Mouse (Mus musculus) neural tube, embryonic 14.5 days (tissue): Measurements from ENCODE around the gene Guk1. TPM values are rescaled to one million over a fixed set of nuclear protein-coding genes. Genes with fewer than 3 reads are reported as not detected.

Experiments
- ATAC-seq: fragments of 200-750 bp; cut with Nextera tagmentation; 2 replicates; pipeline ENCODE4 v1.8.0; 2017; ENCODE audit warnings: low read depth, mild to moderate bottlenecking, moderate TSS enrichment, moderate library complexity
- H3K27ac ChIP-seq: fragments of 300-500 bp; sonication (generic); 2 replicates; pipeline ENCODE4 v1.5.1; 2014; ENCODE audit warnings: low read depth, mild to moderate bottlenecking, control low read depth, low read length, moderate library complexity, mixed read lengths
- H3K27me3 ChIP-seq: fragments of 300-500 bp; sonication (generic); 2 replicates; pipeline ENCODE4 v1.6.1; 2014; ENCODE audit warnings: low read length; ENCODE audit not compliant: control insufficient read depth, insufficient read depth
- H3K36me3 ChIP-seq: fragments of 300-500 bp; sonication (generic); 2 replicates; pipeline ENCODE4 v1.6.1; 2014; ENCODE audit warnings: low read length, mixed read lengths; ENCODE audit not compliant: control insufficient read depth, insufficient read depth
- H3K4me1 ChIP-seq: fragments of 300-500 bp; sonication (generic); 2 replicates; pipeline ENCODE4 v1.6.1; 2014; ENCODE audit warnings: low read length; ENCODE audit not compliant: control insufficient read depth, insufficient read depth
- H3K4me2 ChIP-seq: fragments of 300-500 bp; sonication (generic); 2 replicates; pipeline ENCODE4 v1.6.1; 2014; ENCODE audit warnings: mild to moderate bottlenecking, low read depth, low read length, control low read depth
- H3K4me3 ChIP-seq: fragments of 300-500 bp; sonication (generic); 2 replicates; pipeline ENCODE4 v1.5.1; 2014; ENCODE audit warnings: low read depth, low read length, control low read depth, mixed read lengths
- H3K9ac ChIP-seq: fragments of 300-500 bp; sonication (generic); replicated peaks from 2 replicates; pipeline ENCODE4 v1.6.1; 2014; ENCODE audit warnings: low read depth, mild to moderate bottlenecking, control low read depth, low read length, mixed read lengths
- H3K9me3 ChIP-seq: fragments of 300-500 bp; sonication (generic); 2 replicates; pipeline ENCODE4 v1.6.1; 2016; ENCODE audit warnings: low read length; ENCODE audit not compliant: control insufficient read depth
- WGBS: fragments of 180-500 bp; shearing (Covaris S2); extraction: QIAGEN DNeasy Blood & Tissue Kit; methylation state at CpG from one replicate; pipeline ENCODE4 v1.1.7; 2014; 5-methylcytosine and 5-hydroxymethylcytosine counted together
- polyA plus RNA-seq: library from polyadenylated mRNA; unstranded; fragments of >200 nt; fragmentation: Nextera tagmentation; extraction: Ambion mirVana; gene quantifications from 2 replicates; pipeline ENCODE4 v1.2.1, GENCODE M21; 2014

Guk1 gene
- polyA plus RNA-seq, 1 experiment from 2014 or later: 266 TPM

GRCm38 (mm10) chr11:59226787-59227603 is 35.0 kb upstream of the Guk1 start:
- H3K4me3 ChIP-seq: peak overlapping the region; percentile 100
- peak overlapping the region; percentile 98 for H3K9ac ChIP-seq
- peak overlapping the region; percentile 93; the same call in 1 of the 2 replicates for H3K27ac ChIP-seq
- WGBS: 6% methylated on average over 21 of the region's 21 CpGs
- no peaks in the 10 kb centered on the region for H3K36me3 ChIP-seq
- no peaks in the 10 kb centered on the region for H3K27me3 ChIP-seq
- ATAC-seq: no peak
- H3K4me1 ChIP-seq: peaks cover 28% of the 10 kb centered on the region
- no peaks in the 10 kb centered on the region for H3K9me3 ChIP-seq
- peak overlapping the region; percentile 93 for H3K4me2 ChIP-seq

- ATAC-seq: no peak
- H3K4me3 ChIP-seq: peak overlapping the region; percentile 100
- H3K9me3 ChIP-seq: no peaks in the 10 kb centered on the region
- no peaks in the 10 kb centered on the region for H3K27me3 ChIP-seq
- no peaks in the 10 kb centered on the region for H3K36me3 ChIP-seq
- H3K4me2 ChIP-seq: peak overlapping the region; percentile 93
- no peak overlapping the region for H3K27ac ChIP-seq
- 74% methylated on average over 3 of the region's 3 CpGs for WGBS
- peaks cover 28% of the 10 kb centered on the region for H3K4me1 ChIP-seq
- H3K9ac ChIP-seq: 0 out of 2 replicates have a peak overlapping the region, but pooled peaks have one; percentile 11
Measured at GRCm38 (mm10) chr11:59226251-59226650, 34.2 kb upstream of the Guk1 start.

GRCm38 (mm10) chr11:59225167-59225566 is 33.2 kb upstream of the Guk1 start:
- Histone ChIP-seq H3K4me2 (peak overlapping the region; percentile 24; the same call in 1 of the 2 replicates), H3K9ac (no peak overlapping the region), H3K9me3 (no peaks in the 10 kb centered on the region), H3K36me3 (no peaks in the 10 kb centered on the region), H3K4me3 (no peak overlapping the region), H3K4me1 (peaks cover 28% of the 10 kb centered on the region), H3K27ac (no peak overlapping the region), H3K27me3 (no peaks in the 10 kb centered on the region)
- no peak for ATAC-seq
- WGBS: 87% methylated on average over 2 of the region's 2 CpGs

GRCm38 (mm10) chr11:59224470-59224869 is 32.5 kb upstream of the Guk1 start:
- Histone ChIP-seq H3K4me2 (no peak overlapping the region), H3K9ac (no peak overlapping the region), H3K27ac (no peak overlapping the region), H3K27me3 (no peaks in the 10 kb centered on the region), H3K9me3 (no peaks in the 10 kb centered on the region), H3K36me3 (no peaks in the 10 kb centered on the region), H3K4me3 (no peak overlapping the region), H3K4me1 (peaks cover 28% of the 10 kb centered on the region)
- ATAC-seq: no peak
- WGBS: 75% methylated on average over 2 of the region's 2 CpGs

GRCm38 (mm10) chr11:59224025-59224424 is 32.0 kb upstream of the Guk1 start:
- 94% methylated on average over 3 of the region's 3 CpGs for WGBS
- no peak overlapping the region for H3K4me2 ChIP-seq
- ATAC-seq: no peak
- H3K4me1 ChIP-seq: peaks cover 28% of the 10 kb centered on the region
- no peak overlapping the region for H3K9ac ChIP-seq
- no peaks in the 10 kb centered on the region for H3K36me3 ChIP-seq
- H3K27me3 ChIP-seq: no peaks in the 10 kb centered on the region
- H3K4me3 ChIP-seq: no peak overlapping the region
- no peaks in the 10 kb centered on the region for H3K9me3 ChIP-seq
- H3K27ac ChIP-seq: no peak overlapping the region

- no peak overlapping the region for H3K4me3 ChIP-seq
- H3K27ac ChIP-seq: no peak overlapping the region
- H3K27me3 ChIP-seq: no peaks in the 10 kb centered on the region
- no peak for ATAC-seq
- no peaks in the 10 kb centered on the region for H3K9me3 ChIP-seq
- 94% methylated on average over 4 of the region's 4 CpGs for WGBS
- H3K4me2 ChIP-seq: no peak overlapping the region
- H3K4me1 ChIP-seq: peaks cover 24% of the 10 kb centered on the region
- H3K36me3 ChIP-seq: no peaks in the 10 kb centered on the region
- H3K9ac ChIP-seq: no peak overlapping the region
Measured at GRCm38 (mm10) chr11:59222306-59222705, 30.3 kb upstream of the Guk1 start.

- no peak overlapping the region for H3K9ac ChIP-seq
- no peaks in the 10 kb centered on the region for H3K9me3 ChIP-seq
- H3K36me3 ChIP-seq: no peaks in the 10 kb centered on the region
- H3K4me2 ChIP-seq: no peak overlapping the region
- no peaks in the 10 kb centered on the region for H3K27me3 ChIP-seq
- no peak overlapping the region for H3K4me3 ChIP-seq
- no peak overlapping the region for H3K27ac ChIP-seq
- peaks cover 17% of the 10 kb centered on the region for H3K4me1 ChIP-seq
- no peak for ATAC-seq
Measured at GRCm38 (mm10) chr11:59221604-59222003, 29.6 kb upstream of the Guk1 start.

GRCm38 (mm10) chr11:59219064-59219463 is 27.1 kb upstream of the Guk1 start:
- Histone ChIP-seq H3K36me3 (no peaks in the 10 kb centered on the region), H3K4me1 (no peaks in the 10 kb centered on the region; the same call in 1 of the 2 replicates), H3K27me3 (no peaks in the 10 kb centered on the region), H3K9ac (no peak overlapping the region), H3K27ac (no peak overlapping the region), H3K9me3 (no peaks in the 10 kb centered on the region), H3K4me3 (no peak overlapping the region), H3K4me2 (no peak overlapping the region)
- ATAC-seq: no peak

- H3K4me2 ChIP-seq: no peak overlapping the region
- no peaks in the 10 kb centered on the region for H3K27me3 ChIP-seq
- H3K9me3 ChIP-seq: no peaks in the 10 kb centered on the region
- no peak for ATAC-seq
- H3K27ac ChIP-seq: no peak overlapping the region
- whole genome bisulfite sequencing: 89% methylated on average over 4 of the region's 4 CpGs
- H3K4me3 ChIP-seq: no peak overlapping the region
- H3K4me1 ChIP-seq: no peaks in the 10 kb centered on the region; the same call in 1 of the 2 replicates
- no peaks in the 10 kb centered on the region for H3K36me3 ChIP-seq
- H3K9ac ChIP-seq: no peak overlapping the region
Measured at GRCm38 (mm10) chr11:59218389-59218998, 26.5 kb upstream of the Guk1 start.
